Mouse (Mus musculus): Measurements from ENCODE around the gene Tmcc3. TPM values are rescaled to one million over a fixed set of nuclear protein-coding genes. Genes with fewer than 3 reads are reported as not detected.

Tmcc3 gene
- total and polyA plus RNA-seq, 2 experiments from 2014 or later, result 4.1 to 10.0 TPM

DNA sequence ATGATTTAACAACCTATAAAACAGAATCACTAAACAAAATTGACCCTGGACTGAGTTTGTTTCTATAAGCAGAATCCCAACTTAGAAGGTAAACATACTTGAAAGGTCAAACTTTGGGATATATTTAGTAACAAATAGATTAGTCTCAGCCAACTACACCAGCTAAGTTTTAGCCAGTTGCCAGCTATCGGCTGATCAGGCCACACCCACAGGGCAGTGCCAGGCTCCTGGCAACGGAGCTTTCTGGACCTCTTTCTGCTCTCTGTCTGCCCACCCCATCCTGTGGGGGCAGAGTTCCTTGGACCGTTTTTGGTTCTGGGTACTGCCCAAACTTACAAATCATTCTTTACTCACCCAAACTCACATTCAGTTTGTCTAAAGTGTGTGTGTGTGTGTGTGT lies 137.9 kb downstream of the Tmcc3 start:
- no peak overlapping the region for H3K4me2 ChIP-seq (ENCODE audit: low read depth, low read length)
- no peak overlapping the region for H3K4me3 ChIP-seq (ENCODE audit: low read depth, low read length)
- ATAC-seq (ENCODE audit: insufficient read depth, low read depth), result 0 out of 2 replicates have a peak, but pooled peaks have one; percentile 24
- H3K27me3 ChIP-seq (ENCODE audit: control insufficient read depth, insufficient read depth, low read length), result no peaks in the 10 kb centered on the region
- H3K27ac ChIP-seq (ENCODE audit: low read depth), result no peak overlapping the region
- 0 out of 2 replicates have a peak, but pooled peaks cover 7% of the 10 kb centered on the region for H3K4me1 ChIP-seq (ENCODE audit: control insufficient read depth, insufficient read depth)
- no peak for DNase-seq (ENCODE audit: low spot score)
- TF ChIP-seq CTCF (IDR thresholded peaks at IDR 0.05; ENCODE audit: low read depth) (peak; percentile 8; the same call in 1 of the 2 replicates), EP300 (IDR thresholded peaks at IDR 0.05; ENCODE audit: low read depth) (no peak)
- WGBS, result 29% methylated on average over 3 of the region's 3 CpGs
- no peaks in the 10 kb centered on the region for H3K9me3 ChIP-seq (replicated peaks; ENCODE audit: control insufficient read depth, low read length)
- H3K36me3 ChIP-seq (replicated peaks; ENCODE audit: control insufficient read depth, insufficient read depth, low read length), result no peaks in the 10 kb centered on the region
- no peak overlapping the region for H3K9ac ChIP-seq (replicated peaks; ENCODE audit: low read depth, low read length)

DNA sequence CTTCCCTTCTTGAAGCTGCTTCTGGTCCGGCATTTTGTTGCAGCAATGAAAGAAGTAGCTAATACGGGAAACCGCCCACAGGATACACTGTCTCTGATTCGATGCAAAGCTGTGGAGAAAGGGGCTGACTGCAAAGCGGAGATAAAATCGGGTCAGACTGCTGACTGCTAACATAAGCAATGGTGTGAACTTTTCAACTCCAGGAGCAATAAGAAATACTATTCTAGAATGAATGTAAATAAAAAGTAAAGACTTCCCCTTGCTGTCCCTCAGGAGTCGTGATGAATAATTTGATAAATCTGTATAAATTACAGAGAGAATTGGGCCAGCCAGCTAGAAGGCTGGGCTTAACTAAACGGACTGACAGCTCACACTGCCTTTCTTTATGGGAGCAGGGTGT lies 139.0 kb downstream of the Tmcc3 start:
- Histone ChIP-seq H3K27ac (ENCODE audit: low read depth) (no peak overlapping the region), H3K9me3 (replicated peaks; ENCODE audit: control insufficient read depth, low read length) (no peaks in the 10 kb centered on the region), H3K4me1 (ENCODE audit: control insufficient read depth, insufficient read depth) (0 out of 2 replicates have a peak, but pooled peaks cover 7% of the 10 kb centered on the region), H3K9ac (replicated peaks; ENCODE audit: low read depth, low read length) (no peak overlapping the region), H3K4me3 (ENCODE audit: low read depth, low read length) (no peak overlapping the region), H3K36me3 (replicated peaks; ENCODE audit: control insufficient read depth, insufficient read depth, low read length) (no peaks in the 10 kb centered on the region), H3K4me2 (ENCODE audit: low read depth, low read length) (no peak overlapping the region), H3K27me3 (ENCODE audit: control insufficient read depth, insufficient read depth, low read length) (no peaks in the 10 kb centered on the region)
- no peak for DNase-seq (ENCODE audit: low spot score)
- ATAC-seq (ENCODE audit: insufficient read depth, low read depth), result no peak
- 45% methylated on average over 8 of the region's 8 CpGs for WGBS
- TF ChIP-seq EP300 (IDR thresholded peaks at IDR 0.05; ENCODE audit: low read depth), result no peak
- TF ChIP-seq CTCF (IDR thresholded peaks at IDR 0.05; ENCODE audit: low read depth), result no peak

DNA sequence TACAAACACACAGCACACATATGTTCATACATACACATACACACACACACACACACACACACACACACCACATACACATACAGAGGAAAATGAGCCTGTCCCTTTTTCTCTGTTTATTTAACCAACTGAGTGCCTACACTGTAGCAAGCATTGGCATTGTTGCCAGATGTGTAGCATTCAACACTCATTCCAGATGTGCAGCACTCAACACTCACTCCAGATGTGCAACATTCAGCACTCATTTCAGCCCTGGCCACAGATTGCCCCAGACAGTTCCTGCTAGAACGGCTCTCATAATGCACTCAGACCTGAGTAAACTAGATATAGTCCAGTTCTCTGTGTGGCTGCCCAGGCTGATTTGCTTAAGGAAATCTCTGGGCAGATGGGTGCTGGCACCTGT lies 145.7 kb downstream of the Tmcc3 start:
- Histone ChIP-seq H3K27me3 (ENCODE audit: control insufficient read depth, insufficient read depth, low read length) (no peaks in the 10 kb centered on the region), H3K4me3 (ENCODE audit: low read depth, low read length) (no peak overlapping the region), H3K4me1 (ENCODE audit: control insufficient read depth, insufficient read depth) (peaks cover 9% of the 10 kb centered on the region), H3K4me2 (ENCODE audit: low read depth, low read length) (no peak overlapping the region), H3K9me3 (replicated peaks; ENCODE audit: control insufficient read depth, low read length) (no peaks in the 10 kb centered on the region), H3K27ac (ENCODE audit: low read depth) (no peak overlapping the region), H3K9ac (replicated peaks; ENCODE audit: low read depth, low read length) (no peak overlapping the region), H3K36me3 (replicated peaks; ENCODE audit: control insufficient read depth, insufficient read depth, low read length) (no peaks in the 10 kb centered on the region)
- ATAC-seq (ENCODE audit: insufficient read depth, low read depth) (no peak), DNase-seq (ENCODE audit: low spot score) (no peak)
- TF ChIP-seq CTCF (IDR thresholded peaks at IDR 0.05; ENCODE audit: low read depth) (no peak), EP300 (IDR thresholded peaks at IDR 0.05; ENCODE audit: low read depth) (no peak)
- 63% methylated on average over 1 of the region's 1 CpGs for WGBS

DNA sequence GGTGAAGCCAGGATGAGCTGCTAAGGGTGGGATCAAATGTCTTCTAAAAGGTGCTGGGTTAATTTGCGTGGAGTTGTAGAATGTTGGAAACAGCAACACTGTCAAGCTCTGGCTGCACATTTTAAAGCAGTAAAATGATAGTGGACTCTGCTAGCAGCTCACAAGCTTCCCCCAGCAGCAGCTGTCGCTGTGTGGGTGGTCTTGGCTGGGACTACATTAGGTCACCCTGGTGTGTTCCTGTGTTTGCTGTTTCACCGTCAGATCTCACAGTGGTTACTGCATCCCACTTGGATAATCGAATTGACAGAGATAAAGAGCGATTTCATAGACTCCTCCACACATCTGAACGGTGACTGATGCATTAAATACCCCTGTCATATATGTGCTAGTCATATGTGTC lies 146.9 kb downstream of the Tmcc3 start:
- H3K4me3 ChIP-seq (ENCODE audit: low read depth, low read length), result no peak overlapping the region
- WGBS, result 46% methylated on average over 6 of the region's 6 CpGs
- no peak overlapping the region for H3K4me2 ChIP-seq (ENCODE audit: low read depth, low read length)
- no peaks in the 10 kb centered on the region for H3K36me3 ChIP-seq (replicated peaks; ENCODE audit: control insufficient read depth, insufficient read depth, low read length)
- TF ChIP-seq EP300 (IDR thresholded peaks at IDR 0.05; ENCODE audit: low read depth), result no peak
- TF ChIP-seq CTCF (IDR thresholded peaks at IDR 0.05; ENCODE audit: low read depth), result no peak
- DNase-seq (ENCODE audit: low spot score) (no peak), ATAC-seq (ENCODE audit: insufficient read depth, low read depth) (no peak)
- no peaks in the 10 kb centered on the region for H3K27me3 ChIP-seq (ENCODE audit: control insufficient read depth, insufficient read depth, low read length)
- no peak overlapping the region for H3K9ac ChIP-seq (replicated peaks; ENCODE audit: low read depth, low read length)
- no peak overlapping the region for H3K27ac ChIP-seq (ENCODE audit: low read depth)
- H3K9me3 ChIP-seq (replicated peaks; ENCODE audit: control insufficient read depth, low read length), result no peaks in the 10 kb centered on the region
- H3K4me1 ChIP-seq (ENCODE audit: control insufficient read depth, insufficient read depth), result peaks cover 20% of the 10 kb centered on the region

DNA sequence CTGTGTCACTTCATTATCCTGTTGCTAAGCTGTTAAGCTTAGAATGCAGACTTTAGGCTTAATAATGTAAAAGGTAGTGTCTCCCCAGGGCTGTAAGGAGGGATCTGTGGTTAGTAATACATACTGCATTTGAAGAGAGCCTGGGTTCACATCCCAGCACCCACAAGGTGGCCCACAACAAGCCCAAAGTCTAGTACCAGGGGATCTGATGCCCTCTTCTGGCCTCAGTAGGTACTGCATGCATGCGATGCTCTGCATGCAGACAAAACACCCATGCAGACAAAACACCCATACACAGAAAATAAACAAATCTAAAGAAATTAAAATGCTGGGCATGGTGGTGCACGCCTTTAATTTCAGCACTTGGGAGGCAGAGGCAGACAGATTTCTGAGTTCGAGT lies 149.6 kb downstream of the Tmcc3 start:
- H3K4me1 ChIP-seq (ENCODE audit: control insufficient read depth, insufficient read depth), result peaks cover 39% of the 10 kb centered on the region
- DNase-seq (ENCODE audit: low spot score), result no peak
- H3K27me3 ChIP-seq (ENCODE audit: control insufficient read depth, insufficient read depth, low read length), result no peaks in the 10 kb centered on the region
- no peak overlapping the region for H3K4me2 ChIP-seq (ENCODE audit: low read depth, low read length)
- 92% methylated on average over 3 of the region's 3 CpGs for WGBS
- H3K4me3 ChIP-seq (ENCODE audit: low read depth, low read length), result no peak overlapping the region
- no peaks in the 10 kb centered on the region for H3K9me3 ChIP-seq (replicated peaks; ENCODE audit: control insufficient read depth, low read length)
- H3K9ac ChIP-seq (replicated peaks; ENCODE audit: low read depth, low read length), result no peak overlapping the region
- TF ChIP-seq EP300 (IDR thresholded peaks at IDR 0.05; ENCODE audit: low read depth) (no peak), CTCF (IDR thresholded peaks at IDR 0.05; ENCODE audit: low read depth) (peak; percentile 33)
- no peak for ATAC-seq (ENCODE audit: insufficient read depth, low read depth)
- no peaks in the 10 kb centered on the region for H3K36me3 ChIP-seq (replicated peaks; ENCODE audit: control insufficient read depth, insufficient read depth, low read length)
- no peak overlapping the region for H3K27ac ChIP-seq (ENCODE audit: low read depth)

DNA sequence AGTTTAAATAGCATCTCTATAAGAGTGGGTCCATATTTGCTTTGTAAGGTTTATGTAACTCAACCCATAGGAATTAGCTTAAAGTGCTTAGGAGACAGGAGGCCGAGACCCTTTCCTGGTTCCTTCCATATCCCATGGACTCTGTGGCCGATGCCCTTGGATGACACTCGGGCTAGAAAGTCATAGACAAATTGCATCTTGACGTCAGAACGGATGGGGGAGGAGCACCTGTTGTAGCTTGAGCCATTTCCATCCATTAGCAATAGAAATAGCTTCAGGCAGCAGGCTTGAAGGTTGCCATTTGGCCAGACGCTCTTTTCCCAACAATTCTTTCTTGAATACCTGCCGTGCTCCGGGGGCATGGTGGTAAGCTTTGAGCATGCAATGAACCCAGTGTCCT lies 150.1 kb downstream of the Tmcc3 start:
- Histone ChIP-seq H3K27me3 (ENCODE audit: control insufficient read depth, insufficient read depth, low read length) (no peaks in the 10 kb centered on the region), H3K4me3 (ENCODE audit: low read depth, low read length) (no peak overlapping the region), H3K4me1 (ENCODE audit: control insufficient read depth, insufficient read depth) (peaks cover 39% of the 10 kb centered on the region), H3K27ac (ENCODE audit: low read depth) (peak overlapping the region; percentile 22; the same call in 1 of the 2 replicates), H3K36me3 (replicated peaks; ENCODE audit: control insufficient read depth, insufficient read depth, low read length) (no peaks in the 10 kb centered on the region), H3K9me3 (replicated peaks; ENCODE audit: control insufficient read depth, low read length) (no peaks in the 10 kb centered on the region), H3K4me2 (ENCODE audit: low read depth, low read length) (no peak overlapping the region), H3K9ac (replicated peaks; ENCODE audit: low read depth, low read length) (no peak overlapping the region)
- TF ChIP-seq CTCF (IDR thresholded peaks at IDR 0.05; ENCODE audit: low read depth), result no peak
- TF ChIP-seq EP300 (IDR thresholded peaks at IDR 0.05; ENCODE audit: low read depth), result no peak
- DNase-seq (ENCODE audit: low spot score), result no peak
- ATAC-seq (ENCODE audit: insufficient read depth, low read depth), result no peak
- 80% methylated on average over 8 of the region's 8 CpGs for WGBS

Measured in heart, postnatal 0 days (tissue).